Mouse (Mus musculus) bone marrow, adult 2 months (tissue): ENCODE measurements at regions not wholly inside any gene's neighbourhood (a gene's known extent, or its start where the extent isn't known, plus 50 kb on each side); places are given as distances from the start of the nearest gene placed in this dataset.

ENCODE experiments used
- CTCF ChIP-seq: fragments of 200-500 bp; IDR thresholded peaks from 2 replicates; pipeline ENCODE4 v1.5.1; 2011; ENCODE audit warnings: low read length, control low read depth; ENCODE audit not compliant: control insufficient read depth, insufficient read depth
- POLR2A ChIP-seq: fragments of 200-500 bp; IDR thresholded peaks from 2 replicates; pipeline ENCODE4 v1.6.1; 2011; ENCODE audit warnings: low read depth, mild to moderate bottlenecking, control low read depth, low read length, borderline replicate concordance; ENCODE audit not compliant: control insufficient read depth

DNA sequence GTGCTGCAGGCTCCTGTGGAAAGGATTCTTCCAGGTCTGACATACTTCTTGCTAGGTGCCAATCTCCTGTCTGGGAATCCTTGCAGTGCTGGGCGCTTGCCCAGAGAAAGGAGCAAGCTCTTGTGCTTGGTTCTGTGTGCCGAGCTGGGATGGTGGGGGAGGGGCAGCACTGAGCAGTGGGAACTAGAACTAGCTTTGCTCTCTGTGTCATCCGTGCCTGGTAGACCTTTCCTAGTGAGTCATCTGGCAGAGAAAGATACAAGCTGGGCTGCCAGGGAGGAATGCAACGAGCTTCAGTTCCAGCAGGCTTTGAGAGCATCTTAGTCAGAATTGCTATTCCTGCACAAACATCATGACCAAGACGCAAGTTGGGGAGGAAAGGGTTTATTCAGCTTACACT is 108.6 kb downstream of the 1810013L24Rik start:
- no peak for TF ChIP-seq CTCF
- no peak for TF ChIP-seq POLR2A
